Mouse (Mus musculus) natural killer cell, adult 2 months (primary cell): ENCODE data around the gene Xpot.

ENCODE experiments used
- DNase-seq, 2 experiments: peaks; one replicate each; pipeline ENCODE4 v3.0.0; 2022; ENCODE audit warnings: low spot score in 2 of 2

Xpot gene

GRCm38 (mm10) chr10:121576372-121576771, 49.8 kb downstream of the Xpot start:
- DNase-seq, result no peak

GRCm38 (mm10) chr10:121571511-121572147, 54.5 kb downstream of the Xpot start:
- DNase-seq, result no peak

GRCm38 (mm10) chr10:121571031-121571430, 55.1 kb downstream of the Xpot start:
- DNase-seq, result no peak

- no peak for DNase-seq
These were observed 56.3 kb downstream of the Xpot start for GRCm38 (mm10) chr10:121569796-121570195.

GRCm38 (mm10) chr10:121569001-121569589, 57.0 kb downstream of the Xpot start:
- DNase-seq, result no peak

GRCm38 (mm10) chr10:121568534-121568933, 57.6 kb downstream of the Xpot start:
- DNase-seq, result no peak

- no peak for DNase-seq
These were observed 58.1 kb downstream of the Xpot start for GRCm38 (mm10) chr10:121568026-121568425.

GRCm38 (mm10) chr10:121564447-121564846, 61.7 kb downstream of the Xpot start:
- no peak for DNase-seq

- DNase-seq, result no peak
These were observed 67.9 kb downstream of the Xpot start for GRCm38 (mm10) chr10:121558231-121558630.

GRCm38 (mm10) chr10:121556263-121556662, 69.9 kb downstream of the Xpot start:
- no peak for DNase-seq

- no peak for DNase-seq
These were observed 75.8 kb downstream of the Xpot start for GRCm38 (mm10) chr10:121550334-121550733.

GRCm38 (mm10) chr10:121549670-121550069, 76.5 kb downstream of the Xpot start:
- no peak for DNase-seq

- DNase-seq, result no peak
These were observed 79.0 kb downstream of the Xpot start for GRCm38 (mm10) chr10:121547162-121547561.

- DNase-seq, result no peak
These were observed 82.6 kb downstream of the Xpot start for GRCm38 (mm10) chr10:121543577-121543976.

GRCm38 (mm10) chr10:121542156-121542555, 84.0 kb downstream of the Xpot start:
- no peak for DNase-seq
